Mouse (Mus musculus) neural tube, embryonic 14.5 days (tissue): ENCODE measurements around the gene Vash1. TPM values are rescaled to one million over a fixed set of nuclear protein-coding genes. Genes with fewer than 3 reads are reported as not detected.

Experiments
- ATAC-seq: fragments of 200-750 bp; cut with Nextera tagmentation; 2 replicates; pipeline ENCODE4 v1.8.0; 2017; ENCODE audit warnings: low read depth, mild to moderate bottlenecking, moderate TSS enrichment, moderate library complexity
- H3K27ac ChIP-seq: fragments of 300-500 bp; sonication (generic); 2 replicates; pipeline ENCODE4 v1.5.1; 2014; ENCODE audit warnings: low read depth, mild to moderate bottlenecking, control low read depth, low read length, moderate library complexity, mixed read lengths
- H3K27me3 ChIP-seq: fragments of 300-500 bp; sonication (generic); 2 replicates; pipeline ENCODE4 v1.6.1; 2014; ENCODE audit warnings: low read length; ENCODE audit not compliant: control insufficient read depth, insufficient read depth
- H3K36me3 ChIP-seq: fragments of 300-500 bp; sonication (generic); 2 replicates; pipeline ENCODE4 v1.6.1; 2014; ENCODE audit warnings: low read length, mixed read lengths; ENCODE audit not compliant: control insufficient read depth, insufficient read depth
- H3K4me1 ChIP-seq: fragments of 300-500 bp; sonication (generic); 2 replicates; pipeline ENCODE4 v1.6.1; 2014; ENCODE audit warnings: low read length; ENCODE audit not compliant: control insufficient read depth, insufficient read depth
- H3K4me2 ChIP-seq: fragments of 300-500 bp; sonication (generic); 2 replicates; pipeline ENCODE4 v1.6.1; 2014; ENCODE audit warnings: mild to moderate bottlenecking, low read depth, low read length, control low read depth
- H3K4me3 ChIP-seq: fragments of 300-500 bp; sonication (generic); 2 replicates; pipeline ENCODE4 v1.5.1; 2014; ENCODE audit warnings: low read depth, low read length, control low read depth, mixed read lengths
- H3K9ac ChIP-seq: fragments of 300-500 bp; sonication (generic); replicated peaks from 2 replicates; pipeline ENCODE4 v1.6.1; 2014; ENCODE audit warnings: low read depth, mild to moderate bottlenecking, control low read depth, low read length, mixed read lengths
- H3K9me3 ChIP-seq: fragments of 300-500 bp; sonication (generic); 2 replicates; pipeline ENCODE4 v1.6.1; 2016; ENCODE audit warnings: low read length; ENCODE audit not compliant: control insufficient read depth
- WGBS: fragments of 180-500 bp; shearing (Covaris S2); extraction: QIAGEN DNeasy Blood & Tissue Kit; methylation state at CpG from one replicate; pipeline ENCODE4 v1.1.7; 2014; 5-methylcytosine and 5-hydroxymethylcytosine counted together
- polyA plus RNA-seq: library from polyadenylated mRNA; unstranded; fragments of >200 nt; fragmentation: Nextera tagmentation; extraction: Ambion mirVana; gene quantifications from 2 replicates; pipeline ENCODE4 v1.2.1, GENCODE M21; 2014

Gene Vash1
- polyA plus RNA-seq, 1 experiment from 2014 or later = 24.7 TPM

DNA sequence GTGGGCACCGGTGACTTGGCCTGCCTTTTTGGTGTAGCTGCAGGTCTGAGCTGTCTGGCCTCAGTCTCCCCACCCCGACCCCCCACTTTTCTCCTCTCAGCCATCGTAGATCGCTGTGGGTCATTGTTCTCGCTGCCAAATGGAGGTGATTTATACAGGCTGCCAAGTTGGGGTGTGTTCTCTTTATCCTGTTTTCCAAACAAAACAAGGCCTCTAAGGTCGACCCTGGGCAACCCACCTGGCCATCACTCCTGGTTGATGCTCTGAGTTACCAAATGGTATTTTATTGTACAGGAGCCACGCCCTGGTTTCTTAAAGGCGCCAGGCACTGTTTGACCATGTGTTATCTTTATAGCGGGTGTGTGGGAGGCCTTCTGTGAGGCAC, 1.0 kb downstream of the Vash1 start:
- Histone ChIP-seq H3K27me3 (no peaks in the 10 kb centered on the region), H3K27ac (peak overlapping the region; percentile 97), H3K4me1 (peaks cover 22% of the 10 kb centered on the region), H3K36me3 (no peaks in the 10 kb centered on the region), H3K9ac (peak overlapping the region; percentile 99), H3K4me3 (peak overlapping the region; percentile 98), H3K9me3 (no peaks in the 10 kb centered on the region), H3K4me2 (peak overlapping the region; percentile 63)
- ATAC-seq = peak; percentile 7; the same call in 1 of the 2 replicates
- WGBS = 1% methylated on average over 9 of the region's 9 CpGs

DNA sequence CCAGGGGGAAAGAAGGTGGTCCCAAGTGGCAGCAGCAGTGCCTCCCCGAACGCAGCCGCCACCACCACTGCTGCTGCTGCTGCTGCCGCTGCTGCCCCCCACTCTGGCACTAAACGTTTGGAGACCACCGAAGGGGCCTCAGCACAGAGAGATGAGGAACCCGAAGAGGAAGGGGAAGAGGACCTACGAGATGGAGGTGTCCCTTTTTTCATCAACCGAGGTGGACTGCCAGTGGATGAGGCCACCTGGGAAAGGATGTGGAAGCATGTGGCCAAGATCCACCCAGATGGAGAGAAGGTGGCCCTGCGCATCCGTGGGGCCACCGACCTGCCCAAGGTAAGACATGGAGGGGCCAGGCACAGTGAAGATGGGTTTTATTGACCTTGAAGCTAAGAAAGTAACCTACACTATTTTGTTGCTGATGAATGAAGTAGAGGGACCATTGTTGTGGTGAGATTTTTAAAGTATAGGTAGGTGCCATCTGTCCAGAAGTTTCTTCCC, 1.5 kb downstream of the Vash1 start:
- no peaks in the 10 kb centered on the region for H3K9me3 ChIP-seq
- 12% methylated on average over 12 of the region's 12 CpGs for WGBS
- H3K27ac ChIP-seq = peak overlapping the region; percentile 97
- H3K36me3 ChIP-seq = no peaks in the 10 kb centered on the region
- H3K4me1 ChIP-seq = peaks cover 22% of the 10 kb centered on the region
- H3K4me3 ChIP-seq = peak overlapping the region; percentile 98
- H3K27me3 ChIP-seq = no peaks in the 10 kb centered on the region
- H3K9ac ChIP-seq = peak overlapping the region; percentile 99
- no peak for ATAC-seq
- peak overlapping the region; percentile 63 for H3K4me2 ChIP-seq

DNA sequence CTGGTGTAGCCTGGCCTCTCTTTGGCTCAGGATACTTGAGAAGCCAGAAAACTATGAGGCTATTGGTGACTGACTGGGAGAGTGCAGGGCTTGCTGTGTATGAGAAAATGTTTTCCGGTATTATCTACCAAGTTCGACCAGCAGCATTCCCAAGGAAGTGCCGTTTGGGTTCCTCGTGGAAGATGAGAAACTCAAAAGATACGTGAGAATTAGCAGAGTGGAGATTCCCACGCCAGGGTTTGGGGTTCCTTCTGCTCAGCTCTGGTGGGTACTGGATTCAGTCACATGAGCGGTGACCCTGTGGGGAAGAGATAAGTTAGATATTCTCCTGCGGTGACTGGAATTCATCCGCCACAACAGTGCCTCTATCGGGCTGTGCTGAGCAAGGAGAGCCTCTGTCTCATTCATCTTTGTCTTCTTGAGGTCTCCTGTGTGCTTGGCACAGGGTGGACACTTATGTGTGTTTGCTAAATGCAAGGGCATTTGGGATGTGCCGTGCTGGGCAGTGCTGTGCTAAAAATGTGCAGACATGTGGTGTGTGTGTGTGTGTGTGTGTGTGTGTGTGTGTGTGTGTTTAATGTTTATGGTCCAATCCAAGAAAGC, 2.2 kb downstream of the Vash1 start:
- H3K36me3 ChIP-seq = no peaks in the 10 kb centered on the region
- peak overlapping the region; percentile 99 for H3K9ac ChIP-seq
- peak overlapping the region; percentile 63 for H3K4me2 ChIP-seq
- H3K9me3 ChIP-seq = no peaks in the 10 kb centered on the region
- H3K4me1 ChIP-seq = peaks cover 22% of the 10 kb centered on the region
- peak overlapping the region; percentile 98 for H3K4me3 ChIP-seq
- H3K27ac ChIP-seq = peak overlapping the region; percentile 97; the same call in 1 of the 2 replicates
- 16% methylated on average over 11 of the region's 11 CpGs for WGBS
- no peaks in the 10 kb centered on the region for H3K27me3 ChIP-seq
- no peak for ATAC-seq

DNA sequence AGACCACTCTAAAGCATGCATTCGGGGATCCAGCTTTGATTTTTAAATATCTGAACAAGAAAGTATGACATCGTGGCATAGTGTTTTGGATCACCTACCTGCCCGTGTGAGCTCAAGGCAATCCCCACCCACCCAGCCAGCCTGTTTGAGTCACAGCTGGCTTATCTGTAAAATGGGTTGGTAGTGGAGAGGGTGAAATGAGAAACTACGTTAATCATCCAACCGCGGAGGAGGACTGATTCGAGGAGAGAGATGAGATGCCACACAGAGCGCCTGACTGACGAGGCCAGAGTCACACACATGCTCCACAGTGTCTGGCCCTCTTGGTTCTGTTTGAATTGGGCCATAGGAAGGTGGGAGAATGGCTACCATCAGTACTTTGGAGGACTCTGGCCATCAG, 3.1 kb downstream of the Vash1 start:
- no peak overlapping the region for H3K9ac ChIP-seq
- WGBS = 75% methylated on average over 9 of the region's 9 CpGs

DNA sequence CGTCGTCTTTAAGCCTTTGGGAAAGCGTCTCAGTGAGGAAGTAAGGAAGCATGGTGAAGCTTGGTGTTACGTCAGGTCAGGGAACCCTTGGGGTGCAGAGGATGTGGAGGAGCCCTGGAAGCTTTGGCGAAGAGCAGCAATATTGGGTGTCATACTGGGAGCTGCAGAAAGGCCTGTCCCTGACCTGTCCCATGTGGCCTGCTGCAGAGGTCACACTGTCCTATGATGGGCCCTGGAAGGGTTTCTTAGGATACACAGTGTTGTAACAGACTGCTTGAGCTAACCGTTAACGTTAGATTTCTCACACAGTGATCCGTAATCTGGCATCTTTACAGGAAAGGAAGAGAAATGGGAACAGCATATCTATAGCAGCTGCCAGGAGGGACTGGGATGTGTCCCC, 3.7 kb downstream of the Vash1 start:
- Histone ChIP-seq H3K4me2 (peak overlapping the region; percentile 63), H3K36me3 (peaks cover 11% of the 10 kb centered on the region), H3K27ac (no peak overlapping the region), H3K27me3 (no peaks in the 10 kb centered on the region), H3K4me3 (peak overlapping the region; percentile 98; the same call in 1 of the 2 replicates), H3K9me3 (no peaks in the 10 kb centered on the region), H3K9ac (no peak overlapping the region), H3K4me1 (peaks cover 22% of the 10 kb centered on the region)
- 79% methylated on average over 8 of the region's 8 CpGs for WGBS
- no peak for ATAC-seq

More for the DNA sequence above, 3.1 kb downstream of the Vash1 start:
- Histone ChIP-seq H3K4me2 (peak overlapping the region; percentile 63), H3K9me3 (no peaks in the 10 kb centered on the region), H3K4me3 (peak overlapping the region; percentile 98), H3K27me3 (no peaks in the 10 kb centered on the region), H3K27ac (no peak overlapping the region), H3K36me3 (peaks cover 6% of the 10 kb centered on the region), H3K4me1 (peaks cover 22% of the 10 kb centered on the region)
- no peak for ATAC-seq

DNA sequence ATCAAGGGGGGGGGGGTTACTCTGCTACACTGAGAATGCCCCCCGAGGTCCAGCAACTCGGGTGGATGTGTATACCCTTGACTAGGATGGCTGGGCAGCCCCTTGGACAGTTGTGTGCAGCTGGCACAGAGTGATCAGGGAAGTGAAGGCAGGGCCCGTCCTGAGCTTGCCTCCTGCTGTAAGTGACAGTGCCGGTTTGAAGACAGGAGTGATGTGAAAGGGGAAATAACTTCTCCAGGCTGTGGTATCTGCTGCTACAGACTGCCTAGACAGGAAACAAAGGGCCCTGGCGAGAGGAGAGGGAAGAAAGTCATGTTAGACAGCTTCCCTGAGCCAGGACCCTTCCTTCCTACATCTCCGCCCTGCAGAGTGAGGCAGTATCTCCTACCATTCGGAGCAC, 5.2 kb downstream of the Vash1 start:
- H3K4me1 ChIP-seq = peaks cover 22% of the 10 kb centered on the region
- ATAC-seq = no peak
- WGBS = 79% methylated on average over 7 of the region's 7 CpGs

DNA sequence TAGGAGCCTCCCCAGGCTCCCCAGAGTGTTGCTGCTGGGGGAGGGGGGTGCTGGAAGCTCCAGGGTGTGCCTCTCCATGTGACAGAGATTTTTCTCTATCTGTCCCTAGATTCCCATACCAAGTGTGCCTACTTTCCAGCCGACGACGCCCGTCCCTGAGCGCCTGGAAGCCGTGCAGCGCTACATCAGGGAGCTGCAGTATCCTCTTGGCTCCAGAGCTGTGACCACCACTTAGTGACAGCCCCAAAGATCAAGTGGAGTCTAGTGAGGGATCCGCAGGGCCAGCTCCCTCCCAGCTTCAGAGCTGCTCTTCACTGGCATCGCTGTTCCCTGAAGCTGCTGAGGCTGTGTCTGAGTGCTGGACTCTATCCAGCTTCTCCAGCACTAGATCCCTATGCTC, 6.8 kb downstream of the Vash1 start:
- no peaks in the 10 kb centered on the region for H3K9me3 ChIP-seq
- H3K4me2 ChIP-seq = no peak overlapping the region
- no peaks in the 10 kb centered on the region for H3K27me3 ChIP-seq
- H3K9ac ChIP-seq = no peak overlapping the region
- no peak overlapping the region for H3K4me3 ChIP-seq
- 84% methylated on average over 9 of the region's 9 CpGs for WGBS
- peaks cover 23% of the 10 kb centered on the region for H3K36me3 ChIP-seq
- ATAC-seq = no peak
- peaks cover 22% of the 10 kb centered on the region for H3K4me1 ChIP-seq
- H3K27ac ChIP-seq = no peak overlapping the region

More for the DNA sequence above, 5.2 kb downstream of the Vash1 start:
- peaks cover 16% of the 10 kb centered on the region for H3K36me3 ChIP-seq
- no peaks in the 10 kb centered on the region for H3K27me3 ChIP-seq
- no peak overlapping the region for H3K4me3 ChIP-seq
- H3K9me3 ChIP-seq = no peaks in the 10 kb centered on the region
- H3K27ac ChIP-seq = no peak overlapping the region
- H3K9ac ChIP-seq = no peak overlapping the region
- no peak overlapping the region for H3K4me2 ChIP-seq

DNA sequence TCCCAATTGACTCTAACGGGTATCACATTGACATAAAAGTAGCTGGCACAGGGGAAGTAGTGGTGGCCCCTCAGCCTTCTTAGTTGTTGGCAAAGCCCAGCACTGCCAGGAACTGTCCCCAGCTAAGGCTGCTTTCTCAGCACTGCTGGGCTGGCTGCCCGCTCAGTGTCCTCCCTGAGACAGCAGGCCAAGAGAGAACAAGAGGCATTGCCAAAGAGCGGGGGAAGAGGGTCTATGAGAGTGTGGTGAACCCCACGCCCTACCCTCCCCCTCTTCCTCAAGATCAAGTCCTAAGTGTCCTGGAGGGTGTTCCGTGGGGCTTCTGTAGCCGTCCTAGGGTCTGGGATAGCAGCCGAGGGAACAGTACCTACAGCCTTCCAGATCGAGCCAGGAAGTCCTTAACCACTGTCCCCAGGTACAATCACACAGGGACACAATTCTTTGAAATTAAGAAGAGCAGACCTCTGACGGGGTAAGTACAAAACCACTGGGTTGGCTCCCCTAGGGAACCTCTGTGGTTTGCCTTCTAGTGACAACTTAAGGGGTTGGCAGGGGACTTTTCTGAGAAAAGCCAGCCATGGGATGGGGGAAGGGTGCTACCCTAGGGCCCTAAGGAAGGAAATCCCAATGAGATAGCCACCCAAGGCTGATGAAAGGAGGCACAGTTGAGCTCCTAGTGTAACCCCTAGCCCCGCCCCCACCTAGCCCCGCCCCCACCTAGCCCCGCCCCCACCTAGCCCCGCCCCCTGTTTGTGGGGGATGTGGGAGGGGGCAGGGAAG, 8.2 kb downstream of the Vash1 start:
- Histone ChIP-seq H3K4me2 (no peak overlapping the region), H3K36me3 (peaks cover 36% of the 10 kb centered on the region), H3K4me1 (peaks cover 19% of the 10 kb centered on the region), H3K9me3 (no peaks in the 10 kb centered on the region), H3K27me3 (no peaks in the 10 kb centered on the region), H3K4me3 (no peak overlapping the region), H3K27ac (no peak overlapping the region), H3K9ac (no peak overlapping the region)
- 62% methylated on average over 13 of the region's 13 CpGs for WGBS
- no peak for ATAC-seq

DNA sequence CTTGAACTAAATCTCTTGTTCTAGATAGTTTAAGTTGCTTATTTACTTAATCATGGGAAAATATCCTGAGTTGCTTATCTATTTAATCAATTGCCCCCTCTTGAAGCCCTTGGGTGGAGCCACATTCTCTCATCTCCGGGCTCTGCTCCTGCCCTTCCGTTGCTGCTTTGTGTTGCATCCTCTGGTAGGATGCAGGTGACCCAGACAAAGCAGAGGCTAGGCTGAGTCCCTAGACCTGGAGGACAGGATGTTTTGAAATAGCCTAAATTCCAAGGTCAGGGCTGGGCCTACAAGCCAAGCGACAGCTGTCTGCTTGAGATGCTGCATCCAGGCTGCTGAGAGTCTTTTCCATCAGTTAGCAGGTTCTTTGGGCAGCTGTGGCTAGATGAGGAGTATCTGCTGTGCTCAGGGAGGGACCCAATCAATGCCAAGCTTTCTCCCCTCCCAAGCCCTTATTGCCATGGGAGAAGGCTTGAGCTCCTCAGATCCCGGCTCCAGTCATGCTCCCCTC, 9.0 kb downstream of the Vash1 start:
- H3K9ac ChIP-seq = no peak overlapping the region
- no peak overlapping the region for H3K4me3 ChIP-seq
- H3K27ac ChIP-seq = no peak overlapping the region
- H3K4me2 ChIP-seq = no peak overlapping the region
- no peaks in the 10 kb centered on the region for H3K9me3 ChIP-seq
- H3K36me3 ChIP-seq = peaks cover 42% of the 10 kb centered on the region
- WGBS = 74% methylated on average over 4 of the region's 4 CpGs
- ATAC-seq = no peak
- H3K27me3 ChIP-seq = no peaks in the 10 kb centered on the region
- peaks cover 11% of the 10 kb centered on the region; the same call in 1 of the 2 replicates for H3K4me1 ChIP-seq
